Mouse (Mus musculus): ENCODE data around the gene Fam209. TPM values are rescaled to one million over a fixed set of nuclear protein-coding genes. Genes with fewer than 3 reads are reported as not detected.

The Fam209 gene
- polyA plus RNA-seq (2014; fragmentation: Illumina TruSeq; extraction: RNeasy Lipid Tissue Mini Kit (QIAGEN cat#74804)) = not detected

DNA sequence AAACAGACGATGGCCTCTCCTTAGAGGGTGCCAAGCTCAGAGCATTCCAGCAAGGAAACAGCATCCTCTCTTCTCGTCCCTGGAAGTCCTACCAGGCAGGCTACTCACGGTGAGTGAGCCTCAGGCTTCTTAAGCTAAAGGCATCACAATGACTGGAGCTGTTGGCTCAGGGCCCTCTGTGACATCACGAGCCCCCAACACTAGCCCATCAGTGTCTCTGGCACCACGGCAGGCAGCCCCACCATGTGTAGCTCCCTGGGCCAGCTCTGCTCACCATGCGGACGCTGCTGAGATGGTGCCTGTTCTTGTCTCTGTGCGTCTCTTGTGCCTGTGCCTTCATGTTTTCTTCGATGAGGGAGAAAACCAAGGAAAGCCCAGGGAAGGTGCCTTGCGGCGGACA, at the start of gene Fam209:
Gene Fam209, plus strand, starts transcription at position 203 of the 400 bp plus-strand sequence.

DNA sequence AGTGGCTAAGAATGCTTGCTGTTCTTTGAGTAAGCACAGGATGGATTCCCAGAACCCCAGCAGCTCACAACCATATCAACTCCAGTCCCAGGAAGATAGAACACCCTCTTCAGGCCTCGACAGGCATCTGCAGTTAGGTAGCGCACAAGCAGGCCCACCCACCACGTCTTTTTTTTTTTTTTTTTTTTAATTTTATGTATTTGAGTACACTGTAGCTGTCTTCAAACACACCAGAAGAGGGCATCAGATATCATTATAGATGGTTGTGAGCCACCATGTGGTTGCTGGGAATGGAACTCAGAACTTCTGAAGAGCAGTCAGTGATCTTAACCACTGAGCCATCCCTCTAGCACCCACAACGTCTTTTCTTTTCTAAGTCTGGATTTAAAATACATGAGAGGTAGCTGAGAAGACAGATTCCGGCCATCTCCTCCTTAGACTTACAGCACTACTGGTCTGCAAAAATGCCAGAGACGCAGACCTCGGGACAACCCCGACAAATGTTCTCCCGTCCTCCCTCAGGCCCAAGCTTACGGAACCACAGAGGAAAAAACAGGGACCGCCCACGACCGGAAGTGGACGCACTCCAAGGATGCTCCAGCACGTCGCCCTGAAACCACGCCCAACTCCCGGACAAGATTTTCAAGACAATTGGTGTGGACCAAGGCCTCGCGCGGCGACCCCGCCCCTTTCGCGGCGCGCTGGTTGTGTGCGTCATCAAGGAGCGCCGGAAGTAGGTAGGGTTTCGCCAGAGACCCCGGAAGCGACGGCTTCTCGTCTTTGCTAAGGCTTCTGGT, 32.3 kb upstream of the Fam209 start, which contains the start of gene Rtf2:
Gene Rtf2, plus strand, starts transcription at position 714 of the 797 bp plus-strand sequence.

DNA sequence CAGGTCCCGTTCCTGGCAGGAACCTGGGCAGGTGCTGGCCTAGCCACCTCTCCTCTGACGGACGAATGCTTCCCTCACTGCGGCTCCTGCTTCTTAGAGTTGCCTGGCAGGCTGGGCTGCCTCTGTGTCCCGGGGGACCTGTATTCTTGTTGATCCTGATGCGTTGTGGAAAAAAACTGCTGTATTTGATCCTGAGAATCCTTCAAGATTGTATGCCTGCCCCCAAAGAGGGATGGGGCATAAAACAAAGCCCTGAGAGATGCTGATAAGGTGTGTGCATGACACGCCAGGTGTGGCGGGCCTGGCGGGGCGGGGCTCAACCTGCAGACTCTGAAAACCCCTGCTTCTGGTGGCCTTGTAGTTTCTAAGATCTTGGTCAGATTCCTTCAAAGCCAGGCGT, 13.8 kb upstream of the Fam209 start, which contains the start of gene Gcnt7:
Gene Gcnt7, minus strand, starts transcription at position 101 of the 400 bp plus-strand sequence.

Other genes with a start within 250 kb of the Fam209 start
- not detected for gene Mc3r, start 224.0 kb upstream of the Fam209 start, polyA plus RNA-seq (2014; fragmentation: Illumina TruSeq; extraction: RNeasy Lipid Tissue Mini Kit (QIAGEN cat#74804))
- 18.0 TPM for gene Fam210b, start 127.0 kb upstream of the Fam209 start, polyA plus RNA-seq (2014; fragmentation: Illumina TruSeq; extraction: RNeasy Lipid Tissue Mini Kit (QIAGEN cat#74804))
- 15.4 TPM for gene Aurka, start 102.0 kb upstream of the Fam209 start, polyA plus RNA-seq (2014; fragmentation: Illumina TruSeq; extraction: RNeasy Lipid Tissue Mini Kit (QIAGEN cat#74804))
- gene Cstf1, start 101.8 kb upstream of the Fam209 start, polyA plus RNA-seq (2014; fragmentation: Illumina TruSeq; extraction: RNeasy Lipid Tissue Mini Kit (QIAGEN cat#74804)) = 6.7 TPM
- 0.11 TPM for gene Cass4, start 78.7 kb upstream of the Fam209 start, polyA plus RNA-seq (2014; fragmentation: Illumina TruSeq; extraction: RNeasy Lipid Tissue Mini Kit (QIAGEN cat#74804))
- gene Rtf2, start 32.0 kb upstream of the Fam209 start, polyA plus RNA-seq (2014; fragmentation: Illumina TruSeq; extraction: RNeasy Lipid Tissue Mini Kit (QIAGEN cat#74804)) = 1.9 TPM
- gene Gcnt7, start 13.9 kb upstream of the Fam209 start, polyA plus RNA-seq (2014; fragmentation: Illumina TruSeq; extraction: RNeasy Lipid Tissue Mini Kit (QIAGEN cat#74804)) = not detected
- 0.37 TPM for gene Tfap2c, start 77.1 kb downstream of the Fam209 start, polyA plus RNA-seq (2014; fragmentation: Illumina TruSeq; extraction: RNeasy Lipid Tissue Mini Kit (QIAGEN cat#74804))

Data from ovary, adult 10 weeks (tissue).